In genomic region chr5:118353689-118354088, GRCm38 (mm10) we compare ENCODE assay signal across 10 mouse cellular contexts.
DNase-seq lines count a peak whose midpoint lies in the region; ATAC-seq and TF ChIP-seq lines count a peak whose summit lies in the region.
"Had no signal": no experiment of that assay in that cellular context is flagged by ENCODE, and none has a peak within 500 bp of the region (broad histone marks: within the 10 kb centered on the region; RNA-seq: fewer than 3 reads in every experiment).

No protein-coding gene starts in this region.

- H3K4me3 ChIP-seq in hindbrain, embryonic 10.5 days: peak overlapping the region; percentile 12; the same call in 1 of the 2 replicates
- no peak overlapping the region for H3K4me3 ChIP-seq in hindbrain, embryonic 13.5 days
- peak overlapping the region; percentile 36 to 39 for H3K4me3 ChIP-seq in MEL (ENCODE audit: control insufficient read depth in 1 of 2, insufficient read depth in 1 of 2, low read depth in 2 of 2, low read length in 2 of 2)
- no peak overlapping the region for H3K4me3 ChIP-seq in embryonic fibroblast, embryonic 13.5 days (ENCODE audit: insufficient read depth, low read length)
- H3K4me3 ChIP-seq: heart, embryonic 15.5 days had no signal

- no peak for ATAC-seq in hindbrain, embryonic 13.5 days (ENCODE audit: low FRiP score)

- H3K9me3 ChIP-seq in hindbrain, embryonic 10.5 days: 0 out of 2 replicates have a peak, but pooled peaks cover 2% of the 10 kb centered on the region
- H3K9me3 ChIP-seq in hindbrain, embryonic 13.5 days: 0 out of 2 replicates have a peak, but pooled peaks cover 3% of the 10 kb centered on the region
- no peaks in the 10 kb centered on the region for H3K9me3 ChIP-seq in MEL (replicated peaks; ENCODE audit: insufficient read depth, low read length)
- H3K9me3 ChIP-seq: heart, embryonic 15.5 days had no signal

- TF ChIP-seq CTCF in MEL (IDR thresholded peaks at IDR 0.05 in 2 of 3, conservative IDR thresholded peaks at IDR 0.05 in 1 of 3; ENCODE audit: control insufficient read depth in 1 of 3, insufficient read depth in 1 of 3, low read depth in 2 of 3, low read length in 3 of 3, poor library complexity in 1 of 3, severe bottlenecking in 1 of 3): no peak
- no peak for TF ChIP-seq CTCF in embryonic fibroblast, embryonic 13.5 days (IDR thresholded peaks at IDR 0.05; ENCODE audit: borderline replicate concordance, insufficient read depth, low read length)

- no peak for TF ChIP-seq RAD21 in MEL (IDR thresholded peaks at IDR 0.05; ENCODE audit: low read depth, low read length)

- 27% methylated on average over 9 of the region's 9 CpGs for WGBS in hindbrain, embryonic 10.5 days
- 27% methylated on average over 9 of the region's 9 CpGs for WGBS in hindbrain, embryonic 13.5 days

- H3K27ac ChIP-seq in hindbrain, embryonic 10.5 days: peak overlapping the region; percentile 59
- no peak overlapping the region for H3K27ac ChIP-seq in hindbrain, embryonic 13.5 days
- no peak overlapping the region for H3K27ac ChIP-seq in MEL (ENCODE audit: control insufficient read depth, low read depth, low read length)
- peak overlapping the region; percentile 31 for H3K27ac ChIP-seq in embryonic fibroblast, embryonic 13.5 days (ENCODE audit: insufficient read depth, low read length)
- H3K27ac ChIP-seq: heart, embryonic 15.5 days had no signal

- H3K27me3 ChIP-seq in hindbrain, embryonic 10.5 days (ENCODE audit: insufficient read depth, poor library complexity, severe bottlenecking): no peaks in the 10 kb centered on the region
- no peaks in the 10 kb centered on the region for H3K27me3 ChIP-seq in hindbrain, embryonic 13.5 days
- H3K27me3 ChIP-seq in MEL (ENCODE audit: control insufficient read depth in 1 of 2, insufficient read depth in 2 of 2, low read length in 2 of 2): no peaks in the 10 kb centered on the region
- H3K27me3 ChIP-seq: heart, embryonic 15.5 days had no signal

- H3K36me3 ChIP-seq in hindbrain, embryonic 10.5 days: no peaks in the 10 kb centered on the region
- no peaks in the 10 kb centered on the region for H3K36me3 ChIP-seq in hindbrain, embryonic 13.5 days
- no peaks in the 10 kb centered on the region for H3K36me3 ChIP-seq in MEL (ENCODE audit: control insufficient read depth in 1 of 2, insufficient read depth in 2 of 2, low read length in 2 of 2)
- H3K36me3 ChIP-seq: heart, embryonic 15.5 days had no signal

- peaks cover 32% of the 10 kb centered on the region for H3K4me1 ChIP-seq in hindbrain, embryonic 10.5 days (replicated peaks)
- H3K4me1 ChIP-seq in hindbrain, embryonic 13.5 days (replicated peaks): peaks cover 23% of the 10 kb centered on the region
- H3K4me1 ChIP-seq in MEL (ENCODE audit: control insufficient read depth in 1 of 2, insufficient read depth in 2 of 2, low read length in 2 of 2): 0 out of 4 replicates have a peak, but pooled peaks cover 0 to 5% of the 10 kb centered on the region in 2 experiments
- H3K4me1 ChIP-seq in embryonic fibroblast, embryonic 13.5 days (ENCODE audit: control insufficient read depth, insufficient read depth, low read length): no peaks in the 10 kb centered on the region

- TF ChIP-seq EP300 in MEL (IDR thresholded peaks at IDR 0.05; ENCODE audit: low read depth in 1 of 2, low read length in 2 of 2): no peak

- no peak overlapping the region for H3K4me2 ChIP-seq in hindbrain, embryonic 13.5 days
- H3K4me2 ChIP-seq: heart, embryonic 15.5 days had no signal

- no peak overlapping the region for H3K9ac ChIP-seq in hindbrain, embryonic 13.5 days
- peak overlapping the region; percentile 33; the same call in 1 of the 2 replicates for H3K9ac ChIP-seq in MEL (ENCODE audit: control insufficient read depth, low read depth, low read length, poor library complexity, severe bottlenecking)
- H3K9ac ChIP-seq: heart, embryonic 15.5 days had no signal

- no peak for TF ChIP-seq POLR2A in MEL (IDR thresholded peaks at IDR 0.05; ENCODE audit: control insufficient read depth in 1 of 2, insufficient read depth in 1 of 2, low read depth in 1 of 2, low read length in 2 of 2, poor library complexity in 1 of 2)
- no peak for TF ChIP-seq POLR2A in embryonic fibroblast, embryonic 13.5 days (IDR thresholded peaks at IDR 0.05; ENCODE audit: low read depth, low read length)

- peak; percentile 52 for DNase-seq in hindbrain, embryonic 10.5 days (ENCODE audit: low spot score)
- DNase-seq in 3134 (ENCODE audit: extremely low read depth, insufficient read length, low spot score) (peak; percentile 35), MEL (ENCODE audit: low read depth, low spot score) (no peak)
- DNase-seq in ovary, adult 18-20 months (ENCODE audit: low spot score): no peak
- no peak for DNase-seq in urinary bladder, postnatal 14 days (ENCODE audit: low spot score)
- no peak for DNase-seq in right cerebral cortex, postnatal 14 days
- DNase-seq: lung, postnatal 4 days had no signal

- H3K79me2 ChIP-seq in MEL (ENCODE audit: control insufficient read depth, insufficient read depth, low read length, poor library complexity): no peaks in the 10 kb centered on the region

TF ChIP-seq in MEL, 35 proteins besides CTCF, POLR2A, EP300 and RAD21:
- TF ChIP-seq HCFC1 (IDR thresholded peaks at IDR 0.05; ENCODE audit: low read depth, low read length): no peak
- TF ChIP-seq MAFK (IDR thresholded peaks at IDR 0.05; ENCODE audit: borderline replicate concordance, low read depth, low read length): no peak
- TF ChIP-seq GABPA (IDR thresholded peaks at IDR 0.05; ENCODE audit: low read depth, low read length): no peak
- TF ChIP-seq JUND (IDR thresholded peaks at IDR 0.05; ENCODE audit: low read depth, low read length): no peak
- TF ChIP-seq USF1 (IDR thresholded peaks at IDR 0.05; ENCODE audit: low read depth, low read length): no peak
- no peak for TF ChIP-seq TCF12 (IDR thresholded peaks at IDR 0.05; ENCODE audit: low read depth, low read length)
- no peak for TF ChIP-seq MAZ (IDR thresholded peaks at IDR 0.05; ENCODE audit: low read depth, low read length)
- TF ChIP-seq BHLHE40 (IDR thresholded peaks at IDR 0.05; ENCODE audit: borderline replicate concordance, low read depth, low read length): no peak
- no peak for TF ChIP-seq ZNF384 (IDR thresholded peaks at IDR 0.05; ENCODE audit: low read depth, low read length)
- TF ChIP-seq SIN3A (IDR thresholded peaks at IDR 0.05; ENCODE audit: low read length): no peak
- TF ChIP-seq MEF2A (IDR thresholded peaks at IDR 0.05; ENCODE audit: extremely low read depth, insufficient replicate concordance, low read depth, low read length, poor library complexity, severe bottlenecking): no peak
- no peak for TF ChIP-seq TBP (IDR thresholded peaks at IDR 0.05; ENCODE audit: low read depth, low read length)
- TF ChIP-seq GATA1 (IDR thresholded peaks at IDR 0.05; ENCODE audit: low read depth, low read length): no peak
TF ChIP-seq in MEL: peak in this region for 0.

Comparison
In these comparisons a context has a peak if more than half of its experiments do, and no peak if none do; other contexts are left out.
1. H3K27ac ChIP-seq: peak in hindbrain, embryonic 10.5 days (single experiment) and embryonic fibroblast, embryonic 13.5 days (single experiment); none in hindbrain, embryonic 13.5 days (single experiment) and MEL (single experiment).
2. H3K4me3 ChIP-seq: peak in hindbrain, embryonic 10.5 days (single experiment) and MEL (2 of 2); none in hindbrain, embryonic 13.5 days (single experiment) and embryonic fibroblast, embryonic 13.5 days (single experiment).
3. DNase-seq: peak in hindbrain, embryonic 10.5 days (single experiment) and 3134 (single experiment); none in MEL (single experiment), ovary, adult 18-20 months (single experiment), urinary bladder, postnatal 14 days (single experiment) and right cerebral cortex, postnatal 14 days (single experiment).